Mouse (Mus musculus) right cerebral cortex, postnatal 4 days (tissue): ENCODE measurements around the gene Gpc6.

Source experiments
- DNase-seq: peaks from one replicate; pipeline ENCODE4 v3.0.0-alpha.2; 2022

Gene Gpc6

GRCm38 (mm10) chr14:117756505-117756904, 831.4 kb downstream of the Gpc6 start:
- no peak for DNase-seq

- DNase-seq, result no peak
Measured at GRCm38 (mm10) chr14:117757790-117758358, 832.8 kb downstream of the Gpc6 start.

GRCm38 (mm10) chr14:117760830-117761517, 835.9 kb downstream of the Gpc6 start:
- no peak for DNase-seq

GRCm38 (mm10) chr14:117762934-117763333, 837.8 kb downstream of the Gpc6 start:
- no peak for DNase-seq

- DNase-seq, result no peak
Measured at GRCm38 (mm10) chr14:117767861-117768260, 842.7 kb downstream of the Gpc6 start.

- no peak for DNase-seq
Measured at GRCm38 (mm10) chr14:117768697-117769096, 843.6 kb downstream of the Gpc6 start.

- DNase-seq, result no peak
Measured at GRCm38 (mm10) chr14:117773373-117773772, 848.3 kb downstream of the Gpc6 start.

GRCm38 (mm10) chr14:117777866-117778500, 852.9 kb downstream of the Gpc6 start:
- DNase-seq, result no peak

GRCm38 (mm10) chr14:117778538-117779413, 853.7 kb downstream of the Gpc6 start:
- no peak for DNase-seq

GRCm38 (mm10) chr14:117781724-117782123, 856.6 kb downstream of the Gpc6 start:
- DNase-seq, result no peak

- DNase-seq, result no peak
Measured at GRCm38 (mm10) chr14:117783671-117784262, 858.7 kb downstream of the Gpc6 start.

GRCm38 (mm10) chr14:117784960-117785359, 859.8 kb downstream of the Gpc6 start:
- DNase-seq, result no peak

- DNase-seq, result no peak
Measured at GRCm38 (mm10) chr14:117785507-117786085, 860.5 kb downstream of the Gpc6 start.

GRCm38 (mm10) chr14:117786647-117787046, 861.5 kb downstream of the Gpc6 start:
- no peak for DNase-seq

GRCm38 (mm10) chr14:117794874-117795273, 869.8 kb downstream of the Gpc6 start:
- DNase-seq, result no peak

GRCm38 (mm10) chr14:117796661-117797060, 871.5 kb downstream of the Gpc6 start:
- DNase-seq, result no peak

- DNase-seq, result no peak
Measured at GRCm38 (mm10) chr14:117800399-117800798, 875.3 kb downstream of the Gpc6 start.

GRCm38 (mm10) chr14:117807846-117808245, 882.7 kb downstream of the Gpc6 start:
- DNase-seq, result no peak

GRCm38 (mm10) chr14:117808326-117808725, 883.2 kb downstream of the Gpc6 start:
- DNase-seq, result no peak

GRCm38 (mm10) chr14:117810321-117811270, 885.5 kb downstream of the Gpc6 start:
- no peak for DNase-seq

GRCm38 (mm10) chr14:117813473-117813872, 888.4 kb downstream of the Gpc6 start:
- DNase-seq, result peak; percentile 19
